Mouse (Mus musculus) ES-Bruce4 (cell line): ENCODE measurements at regions not wholly inside any gene's neighbourhood (a gene's known extent, or its start where the extent isn't known, plus 50 kb on each side); places are given as distances from the start of the nearest gene placed in this dataset.

Experiments
- CTCF ChIP-seq: IDR thresholded peaks from one replicate; pipeline ENCODE4 v1.8.1; 2011; ENCODE audit warnings: low read depth, low read length
- POLR2A ChIP-seq: IDR thresholded peaks from one replicate; pipeline ENCODE4 v1.8.1; 2011; ENCODE audit warnings: low read length; ENCODE audit not compliant: insufficient read depth

- TF ChIP-seq POLR2A = no peak
- TF ChIP-seq CTCF = no peak
Measured at GRCm38 (mm10) chr4:55721834-55722233, 189.6 kb upstream of the Klf4 start.
